Mouse (Mus musculus) midbrain, embryonic 14.5 days (tissue): ENCODE data around the gene Slc4a3. TPM values are rescaled to one million over a fixed set of nuclear protein-coding genes. Genes with fewer than 3 reads are reported as not detected.
A peak's percentile ranks its signal among the peaks of the same experiment; 100 is the strongest.

Source experiments
- ATAC-seq: fragments of 200-750 bp; cut with Nextera tagmentation; 2 replicates; pipeline ENCODE4 v1.8.0; 2017; ENCODE audit warnings: moderate number of reproducible peaks, moderate library complexity; ENCODE audit not compliant: low FRiP score, low TSS enrichment
- DNase-seq: peaks from one replicate; pipeline ENCODE4 v3.0.0-alpha.2; 2015
- H3K27ac ChIP-seq: fragments of 300-500 bp; sonication (generic); replicated peaks from 2 replicates; pipeline ENCODE4 v1.5.1; 2014; ENCODE audit warnings: mild to moderate bottlenecking, low read depth, low read length, moderate library complexity
- H3K27me3 ChIP-seq: fragments of 300-500 bp; sonication (generic); 2 replicates; pipeline ENCODE4 v1.6.1; 2014; ENCODE audit warnings: low read length, control low read depth, mixed read lengths; ENCODE audit not compliant: control insufficient read depth, insufficient read depth
- H3K36me3 ChIP-seq: fragments of 300-500 bp; sonication (generic); 2 replicates; pipeline ENCODE4 v1.6.1; 2014; ENCODE audit warnings: low read length, control low read depth; ENCODE audit not compliant: control insufficient read depth, insufficient read depth
- H3K4me1 ChIP-seq: fragments of 300-500 bp; sonication (generic); 2 replicates; pipeline ENCODE4 v1.6.1; 2014; ENCODE audit warnings: mild to moderate bottlenecking, antibody characterized with exemption, low read length, control low read depth; ENCODE audit not compliant: control insufficient read depth, insufficient read depth
- H3K4me2 ChIP-seq: fragments of 300-500 bp; sonication (generic); 2 replicates; pipeline ENCODE4 v1.6.1; 2014; ENCODE audit warnings: mild to moderate bottlenecking, low read length, moderate library complexity
- H3K4me3 ChIP-seq: fragments of 300-500 bp; sonication (generic); replicated peaks from 2 replicates; pipeline ENCODE4 v1.5.1; 2014; ENCODE audit warnings: low read depth, low read length
- H3K9ac ChIP-seq: fragments of 300-500 bp; sonication (generic); replicated peaks from 2 replicates; pipeline ENCODE4 v1.6.1; 2014; ENCODE audit warnings: mild to moderate bottlenecking, low read length, moderate library complexity
- H3K9me3 ChIP-seq: fragments of 300-500 bp; sonication (generic); 2 replicates; pipeline ENCODE4 v1.6.1; 2016; ENCODE audit warnings: low read length, control low read depth, mixed read lengths; ENCODE audit not compliant: control insufficient read depth
- WGBS: fragments of 180-500 bp; shearing (Covaris S2); extraction: QIAGEN DNeasy Blood & Tissue Kit; methylation state at CpG from one replicate; pipeline ENCODE4 v1.1.7; 2014; 5-methylcytosine and 5-hydroxymethylcytosine counted together
- polyA plus RNA-seq: library from polyadenylated mRNA; unstranded; fragments of >200 nt; fragmentation: Nextera tagmentation; extraction: Ambion mirVana; gene quantifications from 2 replicates; pipeline ENCODE4 v1.2.1, GENCODE M21; 2014

Gene Slc4a3
- polyA plus RNA-seq, 1 experiment from 2014 or later = 41.0 TPM

GRCm38 (mm10) chr1:75594836-75595235, 48.8 kb downstream of the Slc4a3 start:
- DNase-seq = no peak
- 0 out of 2 replicates have a peak overlapping the region, but pooled peaks have one; percentile 4 for H3K4me2 ChIP-seq
- WGBS = 29% methylated on average over 9 of the region's 9 CpGs
- no peak overlapping the region; the same call in 1 of the 2 replicates for H3K9ac ChIP-seq
- no peaks in the 10 kb centered on the region; the same call in 1 of the 2 replicates for H3K4me1 ChIP-seq
- H3K4me3 ChIP-seq = no peak overlapping the region
- no peaks in the 10 kb centered on the region for H3K27me3 ChIP-seq
- no peak for ATAC-seq
- 0 out of 2 replicates have a peak overlapping the region, but pooled peaks have one; percentile 41 for H3K27ac ChIP-seq
- no peaks in the 10 kb centered on the region for H3K9me3 ChIP-seq
- no peaks in the 10 kb centered on the region for H3K36me3 ChIP-seq

- Histone ChIP-seq H3K4me2 (no peak overlapping the region), H3K4me1 (no peaks in the 10 kb centered on the region; the same call in 1 of the 2 replicates), H3K27ac (no peak overlapping the region), H3K27me3 (no peaks in the 10 kb centered on the region), H3K36me3 (no peaks in the 10 kb centered on the region), H3K9me3 (no peaks in the 10 kb centered on the region), H3K9ac (no peak overlapping the region), H3K4me3 (no peak overlapping the region)
- WGBS = 79% methylated on average over 3 of the region's 3 CpGs
- ATAC-seq (no peak), DNase-seq (no peak)
Observed at GRCm38 (mm10) chr1:75595930-75596329, 49.9 kb downstream of the Slc4a3 start.

- H3K36me3 ChIP-seq = no peaks in the 10 kb centered on the region
- H3K4me3 ChIP-seq = no peak overlapping the region
- H3K4me1 ChIP-seq = peaks cover 3% of the 10 kb centered on the region; the same call in 1 of the 2 replicates
- WGBS = 95% methylated on average over 2 of the region's 2 CpGs
- DNase-seq (no peak), ATAC-seq (no peak)
- H3K9me3 ChIP-seq = no peaks in the 10 kb centered on the region
- no peak overlapping the region for H3K9ac ChIP-seq
- H3K27ac ChIP-seq = no peak overlapping the region
- H3K27me3 ChIP-seq = no peaks in the 10 kb centered on the region
- no peak overlapping the region for H3K4me2 ChIP-seq
Observed at GRCm38 (mm10) chr1:75596906-75597305, 50.8 kb downstream of the Slc4a3 start.

- H3K4me3 ChIP-seq = no peak overlapping the region
- no peaks in the 10 kb centered on the region for H3K27me3 ChIP-seq
- ATAC-seq = no peak
- H3K9me3 ChIP-seq = no peaks in the 10 kb centered on the region
- no peak overlapping the region for H3K9ac ChIP-seq
- peaks cover 5% of the 10 kb centered on the region; the same call in 1 of the 2 replicates for H3K4me1 ChIP-seq
- no peak overlapping the region for H3K4me2 ChIP-seq
- no peak overlapping the region for H3K27ac ChIP-seq
- no peaks in the 10 kb centered on the region for H3K36me3 ChIP-seq
- DNase-seq = peak; percentile 84
Observed at GRCm38 (mm10) chr1:75597622-75598021, 51.6 kb downstream of the Slc4a3 start.

- Histone ChIP-seq H3K36me3 (no peaks in the 10 kb centered on the region), H3K9ac (no peak overlapping the region), H3K27ac (no peak overlapping the region), H3K9me3 (no peaks in the 10 kb centered on the region), H3K27me3 (no peaks in the 10 kb centered on the region), H3K4me2 (peak overlapping the region; percentile 14; the same call in 1 of the 2 replicates), H3K4me3 (no peak overlapping the region), H3K4me1 (peaks cover 15% of the 10 kb centered on the region)
- DNase-seq (peak; percentile 48), ATAC-seq (no peak)
- 2% methylated on average over 12 of the region's 12 CpGs for WGBS
Observed at GRCm38 (mm10) chr1:75601738-75602137, 55.7 kb downstream of the Slc4a3 start.

GRCm38 (mm10) chr1:75603584-75603983, 57.5 kb downstream of the Slc4a3 start:
- Histone ChIP-seq H3K4me1 (peaks cover 15% of the 10 kb centered on the region), H3K9ac (no peak overlapping the region), H3K36me3 (no peaks in the 10 kb centered on the region), H3K4me3 (no peak overlapping the region), H3K9me3 (no peaks in the 10 kb centered on the region), H3K4me2 (no peak overlapping the region), H3K27ac (no peak overlapping the region), H3K27me3 (no peaks in the 10 kb centered on the region)
- no peak for DNase-seq
- no peak for ATAC-seq
- WGBS = 85% methylated on average over 7 of the region's 7 CpGs

- WGBS = 93% methylated on average over 7 of the region's 7 CpGs
- Histone ChIP-seq H3K9ac (no peak overlapping the region), H3K36me3 (no peaks in the 10 kb centered on the region), H3K4me2 (no peak overlapping the region), H3K9me3 (no peaks in the 10 kb centered on the region), H3K27ac (no peak overlapping the region), H3K27me3 (no peaks in the 10 kb centered on the region), H3K4me3 (no peak overlapping the region), H3K4me1 (peaks cover 20% of the 10 kb centered on the region)
- ATAC-seq (no peak), DNase-seq (no peak)
Observed at GRCm38 (mm10) chr1:75608225-75608624, 62.2 kb downstream of the Slc4a3 start.

GRCm38 (mm10) chr1:75608625-75609263, 62.7 kb downstream of the Slc4a3 start:
- DNase-seq = no peak
- Histone ChIP-seq H3K9me3 (no peaks in the 10 kb centered on the region), H3K9ac (no peak overlapping the region), H3K36me3 (no peaks in the 10 kb centered on the region), H3K4me1 (peaks cover 15% of the 10 kb centered on the region), H3K4me3 (no peak overlapping the region), H3K27ac (no peak overlapping the region), H3K27me3 (no peaks in the 10 kb centered on the region), H3K4me2 (no peak overlapping the region)
- no peak for ATAC-seq
- WGBS = 59% methylated on average over 11 of the region's 11 CpGs

GRCm38 (mm10) chr1:75609264-75609662, 63.2 kb downstream of the Slc4a3 start:
- ATAC-seq = no peak
- no peak overlapping the region for H3K9ac ChIP-seq
- no peak overlapping the region for H3K4me2 ChIP-seq
- H3K27ac ChIP-seq = no peak overlapping the region
- H3K4me1 ChIP-seq = peaks cover 12% of the 10 kb centered on the region
- no peaks in the 10 kb centered on the region for H3K36me3 ChIP-seq
- WGBS = 69% methylated on average over 9 of the region's 9 CpGs
- H3K27me3 ChIP-seq = no peaks in the 10 kb centered on the region
- no peak for DNase-seq
- no peak overlapping the region for H3K4me3 ChIP-seq
- H3K9me3 ChIP-seq = no peaks in the 10 kb centered on the region
